Mouse (Mus musculus): ENCODE data around the gene Zfp488. TPM values are rescaled to one million over a fixed set of nuclear protein-coding genes. Genes with fewer than 3 reads are reported as not detected.

Gene Zfp488
- polyA plus RNA-seq (2015; fragmentation: Nextera tagmentation; extraction: Ambion mirVana) = not detected in 2 replicates

DNA sequence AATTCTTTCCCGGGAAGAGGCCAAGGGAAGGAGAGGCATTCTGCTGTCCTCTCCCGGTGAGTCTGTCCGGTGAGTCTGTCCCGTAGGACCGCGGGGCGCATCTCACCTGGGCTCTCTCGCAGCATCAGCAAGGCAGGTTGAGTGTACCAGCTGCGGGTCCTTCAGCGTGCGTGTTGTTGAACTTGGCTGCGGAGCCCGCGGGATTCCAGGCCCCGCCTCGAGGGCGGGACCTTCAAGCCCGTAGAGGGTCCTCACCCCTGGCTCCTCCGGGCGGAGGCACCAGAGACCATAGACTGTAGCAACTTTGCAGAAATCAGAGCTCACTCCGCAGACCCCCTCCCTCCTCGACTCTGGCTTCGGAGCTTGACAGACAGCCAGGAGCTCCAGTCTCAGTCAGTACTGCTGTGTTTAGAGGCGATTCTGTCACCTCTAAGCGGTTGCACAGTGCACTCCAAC is at the start of gene Zfp488:
Zfp488 (minus strand) TSS at position 161 of the 456 bp plus-strand sequence.
- 3% methylated on average over 25 of the region's 25 CpGs for WGBS
- no peaks in the 10 kb centered on the region for H3K27me3 ChIP-seq (replicated peaks; ENCODE audit: insufficient read depth, low read length)
- H3K36me3 ChIP-seq (ENCODE audit: insufficient read depth, low read length) = no peaks in the 10 kb centered on the region
- DNase-seq (ENCODE audit: low spot score) (no peak), ATAC-seq (no peak)
- no peak within 1 kb of the TSS for H3K4me3 ChIP-seq (ENCODE audit: low read depth, low read length)
- H3K4me1 ChIP-seq (ENCODE audit: insufficient read depth, low read depth, low read length) = no peaks in the 10 kb centered on the region
- H3K4me2 ChIP-seq (replicated peaks; ENCODE audit: low read depth, low read length) = peak within 1 kb of the TSS; percentile 43
- H3K9ac ChIP-seq (replicated peaks; ENCODE audit: low read depth) = no peak within 1 kb of the TSS
- TF ChIP-seq EP300 (IDR thresholded peaks at IDR 0.05) (no peak), CTCF (IDR thresholded peaks at IDR 0.05) (no peak)
- H3K27ac ChIP-seq (ENCODE audit: low read length) = no peak within 1 kb of the TSS
- no peaks in the 10 kb centered on the region for H3K9me3 ChIP-seq (ENCODE audit: low read length)

DNA sequence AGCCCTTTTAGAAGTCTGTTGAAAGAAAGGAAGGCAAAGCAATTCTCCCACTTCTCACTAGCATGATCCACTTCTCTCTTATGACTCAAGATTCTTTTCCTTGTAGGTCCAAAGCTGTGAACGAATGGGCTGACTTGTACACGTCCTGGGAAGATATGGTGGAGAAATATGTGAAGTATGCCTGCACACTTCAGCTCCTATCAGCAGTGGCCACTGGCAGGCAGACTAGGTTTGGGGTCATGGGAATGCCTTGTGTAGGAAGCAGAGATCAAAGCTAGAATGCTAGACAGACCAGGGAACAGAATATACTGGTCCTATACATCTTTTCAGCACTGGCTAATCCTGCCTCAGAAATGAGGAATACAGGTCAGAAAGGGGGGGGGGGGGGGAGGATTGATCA is 48.1 kb upstream of the Zfp488 start:
- no peaks in the 10 kb centered on the region for H3K9me3 ChIP-seq (ENCODE audit: low read length)
- DNase-seq (ENCODE audit: low spot score) = peak; percentile 7
- H3K36me3 ChIP-seq (ENCODE audit: insufficient read depth, low read length) = no peaks in the 10 kb centered on the region
- 17% methylated on average over 2 of the region's 2 CpGs for WGBS
- H3K4me1 ChIP-seq (ENCODE audit: insufficient read depth, low read depth, low read length) = no peaks in the 10 kb centered on the region
- H3K9ac ChIP-seq (replicated peaks; ENCODE audit: low read depth) = no peak overlapping the region
- H3K4me2 ChIP-seq (replicated peaks; ENCODE audit: low read depth, low read length) = no peak overlapping the region
- no peaks in the 10 kb centered on the region for H3K27me3 ChIP-seq (replicated peaks; ENCODE audit: insufficient read depth, low read length)
- H3K4me3 ChIP-seq (ENCODE audit: low read depth, low read length) = no peak overlapping the region
- no peak overlapping the region for H3K27ac ChIP-seq (ENCODE audit: low read length)
- TF ChIP-seq CTCF (IDR thresholded peaks at IDR 0.05) (no peak), EP300 (IDR thresholded peaks at IDR 0.05) (no peak)
- no peak for ATAC-seq

DNA sequence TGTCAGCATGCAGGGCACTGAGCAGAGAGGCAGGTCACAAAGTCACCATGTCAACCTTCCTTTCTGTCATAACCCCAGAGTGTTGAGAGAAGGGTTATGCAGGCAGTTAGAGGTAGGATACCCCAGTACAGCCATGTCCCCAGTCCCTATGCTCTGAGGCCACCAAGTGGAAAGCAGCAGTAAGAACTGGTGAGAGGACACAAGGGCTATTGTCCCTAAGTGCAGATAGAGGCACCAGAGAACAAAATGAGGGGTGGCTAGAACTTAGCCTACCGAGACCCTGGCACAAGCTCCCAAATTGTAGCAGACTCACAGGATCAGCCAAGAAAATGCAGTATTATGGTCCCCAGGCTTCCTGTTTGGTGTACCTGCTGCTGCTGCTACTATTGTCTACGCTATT is 38.4 kb upstream of the Zfp488 start:
- no peaks in the 10 kb centered on the region for H3K36me3 ChIP-seq (ENCODE audit: insufficient read depth, low read length)
- 80% methylated on average over 2 of the region's 2 CpGs for WGBS
- DNase-seq (ENCODE audit: low spot score) = no peak
- TF ChIP-seq EP300 (IDR thresholded peaks at IDR 0.05) = no peak
- no peak overlapping the region for H3K4me2 ChIP-seq (replicated peaks; ENCODE audit: low read depth, low read length)
- H3K27ac ChIP-seq (ENCODE audit: low read length) = no peak overlapping the region
- H3K4me1 ChIP-seq (ENCODE audit: insufficient read depth, low read depth, low read length) = no peaks in the 10 kb centered on the region
- no peaks in the 10 kb centered on the region for H3K9me3 ChIP-seq (ENCODE audit: low read length)
- H3K4me3 ChIP-seq (ENCODE audit: low read depth, low read length) = no peak overlapping the region
- no peak overlapping the region for H3K9ac ChIP-seq (replicated peaks; ENCODE audit: low read depth)
- ATAC-seq = no peak
- no peaks in the 10 kb centered on the region for H3K27me3 ChIP-seq (replicated peaks; ENCODE audit: insufficient read depth, low read length)

DNA sequence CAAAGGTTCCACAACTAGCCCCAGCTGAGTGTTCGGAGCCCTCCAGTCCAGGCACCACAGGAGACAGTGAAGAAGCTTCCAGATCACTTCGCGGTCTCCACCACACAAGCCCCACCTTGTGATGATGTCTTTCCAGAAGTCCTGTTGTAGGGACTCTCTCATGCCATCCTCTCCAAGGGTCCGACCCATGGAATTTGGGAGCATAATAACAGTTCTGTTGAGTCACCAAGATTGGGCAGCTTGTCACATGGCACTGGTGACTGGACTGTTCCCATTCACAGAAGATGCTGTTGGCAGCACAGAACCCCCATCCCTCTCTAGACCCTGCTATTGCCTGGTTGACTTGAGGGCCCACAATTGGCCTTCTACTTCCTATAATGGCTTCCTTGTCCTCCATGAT is 37.8 kb upstream of the Zfp488 start, which contains the start of gene Gm5460:
Gm5460 (plus strand) TSS at position 378 of the 400 bp plus-strand sequence.
- no peak within 1 kb of the TSS for H3K4me3 ChIP-seq (ENCODE audit: low read depth, low read length)
- no peak for TF ChIP-seq EP300 (IDR thresholded peaks at IDR 0.05)
- TF ChIP-seq CTCF (IDR thresholded peaks at IDR 0.05) = no peak
- DNase-seq (ENCODE audit: low spot score) (no peak), ATAC-seq (no peak)
- no peaks in the 10 kb centered on the region for H3K9me3 ChIP-seq (ENCODE audit: low read length)
- H3K4me1 ChIP-seq (ENCODE audit: insufficient read depth, low read depth, low read length) = no peaks in the 10 kb centered on the region
- H3K27me3 ChIP-seq (replicated peaks; ENCODE audit: insufficient read depth, low read length) = no peaks in the 10 kb centered on the region
- no peak within 1 kb of the TSS for H3K9ac ChIP-seq (replicated peaks; ENCODE audit: low read depth)
- no peak within 1 kb of the TSS for H3K27ac ChIP-seq (ENCODE audit: low read length)
- H3K4me2 ChIP-seq (replicated peaks; ENCODE audit: low read depth, low read length) = no peak within 1 kb of the TSS
- WGBS = 89% methylated on average over 4 of the region's 4 CpGs
- H3K36me3 ChIP-seq (ENCODE audit: insufficient read depth, low read length) = no peaks in the 10 kb centered on the region

DNA sequence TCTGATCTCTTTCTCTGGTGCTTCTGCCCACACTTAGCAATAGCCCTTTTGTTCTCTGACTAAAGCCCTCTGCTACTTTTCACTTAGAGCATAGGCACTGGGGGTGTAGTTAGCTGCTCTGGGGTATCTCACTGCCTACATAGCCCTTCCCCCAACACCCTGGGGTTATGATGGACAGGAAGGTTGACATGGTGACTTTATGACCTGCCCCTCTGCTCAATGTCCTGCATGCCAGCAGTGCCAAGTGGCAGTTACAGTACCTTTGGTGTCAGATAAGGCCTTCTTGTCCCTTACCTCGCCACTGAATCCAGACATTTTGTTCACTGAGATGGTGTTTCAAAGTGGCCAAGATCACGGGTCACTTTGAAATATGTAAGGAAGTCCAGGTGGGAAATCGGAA is 36.5 kb upstream of the Zfp488 start, which contains the start of gene Gm30083:
Gm30083 (minus strand) TSS at position 120 of the 400 bp plus-strand sequence.
- Histone ChIP-seq H3K9ac (replicated peaks; ENCODE audit: low read depth) (no peak within 1 kb of the TSS), H3K9me3 (ENCODE audit: low read length) (no peaks in the 10 kb centered on the region), H3K36me3 (ENCODE audit: insufficient read depth, low read length) (no peaks in the 10 kb centered on the region), H3K27ac (ENCODE audit: low read length) (no peak within 1 kb of the TSS), H3K4me2 (replicated peaks; ENCODE audit: low read depth, low read length) (no peak within 1 kb of the TSS), H3K4me3 (ENCODE audit: low read depth, low read length) (no peak within 1 kb of the TSS), H3K27me3 (replicated peaks; ENCODE audit: insufficient read depth, low read length) (no peaks in the 10 kb centered on the region), H3K4me1 (ENCODE audit: insufficient read depth, low read depth, low read length) (no peaks in the 10 kb centered on the region)
- TF ChIP-seq CTCF (IDR thresholded peaks at IDR 0.05) (no peak), EP300 (IDR thresholded peaks at IDR 0.05) (no peak)
- WGBS = 75% methylated on average over 3 of the region's 3 CpGs
- ATAC-seq (no peak), DNase-seq (ENCODE audit: low spot score) (no peak)

DNA sequence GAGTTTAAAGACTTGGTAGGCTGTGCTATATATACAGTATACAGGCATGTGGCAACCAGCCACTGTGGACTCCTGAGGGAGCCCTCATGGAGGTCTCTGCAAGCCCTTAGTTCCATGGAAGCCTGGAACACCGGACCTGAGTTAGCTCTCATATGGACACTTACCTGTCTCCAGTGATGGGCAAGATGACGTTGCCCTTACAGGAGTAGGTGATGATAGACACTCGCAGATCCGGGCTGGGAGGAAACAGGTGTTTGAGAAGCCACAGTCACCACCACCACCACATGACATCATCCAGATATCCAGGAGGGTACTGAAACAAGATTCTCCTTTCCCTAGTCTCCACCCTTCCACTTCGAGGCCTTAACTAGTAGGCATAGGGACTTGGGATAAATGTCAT is 23.8 kb upstream of the Zfp488 start:
- DNase-seq (ENCODE audit: low spot score) = no peak

DNA sequence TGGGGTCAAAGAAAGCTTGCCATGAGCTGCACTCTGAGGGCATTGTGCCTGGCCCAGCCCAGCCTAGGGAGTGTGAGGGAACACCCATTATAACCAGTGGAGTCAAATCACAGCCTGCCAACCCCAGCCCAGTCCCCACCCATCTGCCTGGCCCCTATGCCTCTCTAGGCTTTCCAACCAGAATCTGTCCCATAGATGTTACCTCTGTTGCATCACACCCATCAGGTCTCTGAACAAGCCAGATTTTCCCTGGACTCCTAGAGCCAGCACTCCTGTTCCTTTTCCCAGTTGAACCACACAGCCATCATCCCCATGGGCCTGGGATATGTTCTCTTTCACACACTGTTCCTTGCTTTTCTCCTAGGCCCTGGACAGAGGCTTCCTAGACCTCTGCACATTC is 22.9 kb upstream of the Zfp488 start:
- Histone ChIP-seq H3K27ac (ENCODE audit: low read length) (no peak overlapping the region), H3K9me3 (ENCODE audit: low read length) (no peaks in the 10 kb centered on the region), H3K4me1 (ENCODE audit: insufficient read depth, low read depth, low read length) (no peaks in the 10 kb centered on the region), H3K36me3 (ENCODE audit: insufficient read depth, low read length) (no peaks in the 10 kb centered on the region), H3K4me3 (ENCODE audit: low read depth, low read length) (no peak overlapping the region), H3K27me3 (replicated peaks; ENCODE audit: insufficient read depth, low read length) (no peaks in the 10 kb centered on the region), H3K4me2 (replicated peaks; ENCODE audit: low read depth, low read length) (no peak overlapping the region), H3K9ac (replicated peaks; ENCODE audit: low read depth) (no peak overlapping the region)
- DNase-seq (ENCODE audit: low spot score) (no peak), ATAC-seq (no peak)
- TF ChIP-seq CTCF (IDR thresholded peaks at IDR 0.05) (no peak), EP300 (IDR thresholded peaks at IDR 0.05) (no peak)

More for the DNA sequence above, 23.8 kb upstream of the Zfp488 start:
- H3K4me1 ChIP-seq (ENCODE audit: insufficient read depth, low read depth, low read length) = no peaks in the 10 kb centered on the region
- H3K4me3 ChIP-seq (ENCODE audit: low read depth, low read length) = no peak overlapping the region
- H3K27ac ChIP-seq (ENCODE audit: low read length) = no peak overlapping the region
- no peaks in the 10 kb centered on the region for H3K36me3 ChIP-seq (ENCODE audit: insufficient read depth, low read length)
- H3K9ac ChIP-seq (replicated peaks; ENCODE audit: low read depth) = no peak overlapping the region
- H3K27me3 ChIP-seq (replicated peaks; ENCODE audit: insufficient read depth, low read length) = no peaks in the 10 kb centered on the region
- WGBS = 75% methylated on average over 5 of the region's 5 CpGs
- ATAC-seq = no peak
- H3K4me2 ChIP-seq (replicated peaks; ENCODE audit: low read depth, low read length) = no peak overlapping the region
- no peak for TF ChIP-seq CTCF (IDR thresholded peaks at IDR 0.05)
- H3K9me3 ChIP-seq (ENCODE audit: low read length) = no peaks in the 10 kb centered on the region
